Mouse (Mus musculus): ENCODE results near the gene Zdhhc25.

Zdhhc25 gene

DNA sequence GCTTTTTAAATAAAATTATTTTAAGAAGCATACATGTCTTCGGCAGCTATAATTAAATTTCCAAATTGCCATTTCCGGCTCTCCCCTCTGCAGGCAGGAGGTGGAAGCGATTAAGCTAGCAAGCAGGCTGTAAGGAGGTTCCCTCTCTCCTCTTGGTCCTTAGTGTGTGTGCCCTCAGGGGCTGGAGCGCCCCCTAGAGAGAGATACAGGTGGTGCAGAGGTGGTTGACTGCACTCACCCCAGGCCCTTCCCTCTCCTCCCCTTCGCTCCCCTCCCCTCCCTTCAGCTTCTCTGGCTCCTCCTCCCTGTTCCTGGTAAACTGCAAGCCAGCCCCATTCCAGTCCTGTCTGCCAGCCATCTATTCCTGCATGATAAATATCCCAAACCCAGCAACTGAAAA is 35.1 kb downstream of the Zdhhc25 start:
- DNase-seq = peak in 1 of 2 experiments; percentile 38

DNA sequence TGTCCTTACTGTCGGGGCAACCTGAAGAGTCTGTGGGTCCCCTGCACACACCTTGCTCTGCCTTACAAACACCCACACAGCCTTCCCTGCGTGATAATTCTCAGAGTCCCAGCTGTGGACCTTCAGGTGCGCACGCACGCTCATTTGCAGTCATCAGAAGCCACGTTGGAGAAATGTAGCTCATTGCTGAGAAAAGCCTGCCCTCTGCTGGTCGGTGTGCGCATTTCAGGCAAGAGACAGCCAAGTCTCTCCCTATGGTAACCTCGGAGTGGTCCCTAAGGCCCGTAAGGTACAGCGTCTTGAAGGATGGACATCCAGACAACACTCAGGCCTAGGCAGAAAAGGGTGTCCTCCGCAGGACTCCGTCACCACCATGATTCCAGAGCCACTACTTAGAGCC is 50.9 kb downstream of the Zdhhc25 start:
- peak; percentile 94 to 95 for DNase-seq
